Mouse (Mus musculus): ENCODE measurements around the gene Rbm4b. TPM values are rescaled to one million over a fixed set of nuclear protein-coding genes. Genes with fewer than 3 reads are reported as not detected.
"Not testable (repeated sequence)": the region's sequence is repeated elsewhere in the genome, so short reads cannot be mapped to it uniquely, and the experiment has no call there.

The Rbm4b gene
- total RNA-seq, 2 experiments from 2014 or later, result 10.8 to 14.9 TPM

DNA sequence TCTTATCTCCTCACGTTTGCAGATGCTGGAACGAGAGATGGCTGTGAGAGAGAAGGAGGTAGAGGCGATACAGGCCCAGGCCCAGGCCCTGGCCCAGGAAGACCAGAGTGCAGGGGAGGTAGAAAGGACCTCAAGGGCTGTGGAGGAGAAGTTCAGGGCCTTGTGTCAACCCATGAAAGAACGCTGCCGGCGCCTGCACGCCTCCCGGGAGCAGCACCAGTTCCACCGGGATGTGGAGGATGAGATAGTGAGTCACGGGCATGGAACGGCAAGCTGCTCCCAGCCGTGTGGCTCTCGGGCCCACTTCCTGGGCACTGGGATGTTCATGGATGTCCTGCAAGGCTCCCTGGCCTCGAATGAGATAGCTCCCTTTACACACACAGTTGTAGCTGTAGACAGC, 12.3 kb upstream of the Rbm4b start:
- no peak for ATAC-seq (ENCODE audit: poor library complexity, severe bottlenecking)

DNA sequence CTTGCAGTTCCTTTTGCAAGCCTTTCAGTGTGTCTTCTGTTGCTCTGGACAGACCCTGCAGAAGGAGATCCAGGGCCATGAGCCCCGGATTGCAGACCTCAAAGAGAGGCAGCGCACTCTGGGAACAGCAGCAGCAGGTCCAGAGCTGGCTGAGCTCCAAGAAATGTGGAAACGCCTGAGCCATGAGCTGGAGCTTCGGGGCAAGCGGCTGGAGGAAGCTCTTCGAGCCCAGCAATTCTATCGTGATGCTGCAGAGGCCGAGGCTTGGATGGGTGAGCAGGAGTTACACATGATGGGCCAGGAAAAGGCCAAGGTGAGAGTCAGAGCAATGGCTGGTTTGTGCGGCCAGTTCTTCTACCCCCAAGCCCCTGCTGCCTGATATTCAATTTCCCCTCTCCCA, 11.2 kb upstream of the Rbm4b start:
- no peak for ATAC-seq (ENCODE audit: poor library complexity, severe bottlenecking)

DNA sequence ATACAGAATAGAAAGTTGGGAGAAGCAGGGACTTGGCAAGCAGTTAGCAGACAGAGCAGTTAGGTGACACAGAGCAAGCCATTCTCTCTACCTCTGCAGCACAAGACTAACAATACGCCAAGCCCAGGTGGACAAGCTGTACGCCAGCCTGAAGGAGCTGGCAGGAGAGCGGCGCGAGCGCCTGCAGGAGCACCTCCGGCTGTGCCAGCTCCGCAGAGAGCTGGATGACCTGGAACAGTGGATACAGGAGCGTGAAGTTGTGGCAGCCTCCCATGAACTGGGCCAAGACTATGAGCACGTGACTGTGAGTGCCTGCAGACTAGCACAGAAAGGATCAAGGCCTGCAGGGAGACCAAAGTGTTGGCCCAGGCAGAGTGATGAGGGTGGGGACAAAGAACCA, 10.6 kb upstream of the Rbm4b start:
- ATAC-seq (ENCODE audit: poor library complexity, severe bottlenecking), result no peak

DNA sequence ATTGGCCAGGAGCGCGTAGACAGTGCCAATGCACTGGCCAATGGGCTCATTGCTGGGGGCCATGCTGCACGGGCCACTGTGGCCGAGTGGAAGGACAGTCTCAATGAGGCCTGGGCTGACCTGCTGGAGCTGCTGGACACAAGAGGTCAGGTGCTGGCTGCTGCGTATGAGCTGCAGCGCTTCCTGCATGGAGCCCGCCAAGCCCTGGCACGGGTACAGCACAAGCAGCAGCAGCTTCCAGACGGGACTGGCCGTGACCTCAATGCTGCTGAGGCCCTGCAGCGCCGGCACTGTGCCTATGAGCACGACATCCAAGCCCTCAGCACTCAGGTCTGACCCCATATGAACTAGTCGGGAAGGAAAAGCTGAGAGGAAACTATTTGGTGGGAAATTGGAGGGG, 9.7 kb upstream of the Rbm4b start:
- no peak for ATAC-seq (ENCODE audit: poor library complexity, severe bottlenecking)

DNA sequence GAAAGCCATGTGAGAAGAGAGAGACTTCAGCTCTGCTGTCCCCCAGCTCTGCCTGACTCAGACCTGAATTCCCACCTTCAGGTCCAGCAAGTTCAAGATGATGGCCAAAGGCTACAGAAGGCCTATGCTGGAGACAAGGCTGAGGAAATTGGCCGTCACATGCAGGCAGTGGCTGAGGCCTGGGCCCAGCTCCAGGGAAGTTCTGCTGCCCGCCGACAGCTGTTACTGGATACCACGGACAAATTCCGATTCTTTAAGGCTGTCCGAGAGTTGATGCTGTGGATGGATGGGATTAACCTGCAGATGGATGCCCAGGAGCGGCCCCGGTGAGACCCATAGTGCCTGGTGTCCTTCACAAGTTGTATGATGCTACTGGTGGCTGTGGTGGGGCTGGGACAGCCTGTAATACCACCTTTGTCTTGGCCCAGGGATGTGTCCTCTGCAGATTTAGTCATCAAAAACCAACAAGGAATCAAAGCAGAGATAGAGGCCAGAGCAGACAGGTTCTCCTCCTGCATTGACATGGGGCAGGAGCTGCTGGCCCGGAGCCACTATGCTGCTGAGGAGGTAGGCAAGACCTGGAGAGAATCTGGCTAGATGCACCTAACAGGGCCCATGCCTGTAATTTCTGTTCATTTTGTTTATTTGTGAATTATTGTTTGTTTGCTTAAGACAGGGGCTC, 8.5 kb upstream of the Rbm4b start:
- ATAC-seq (ENCODE audit: poor library complexity, severe bottlenecking), result no peak

DNA sequence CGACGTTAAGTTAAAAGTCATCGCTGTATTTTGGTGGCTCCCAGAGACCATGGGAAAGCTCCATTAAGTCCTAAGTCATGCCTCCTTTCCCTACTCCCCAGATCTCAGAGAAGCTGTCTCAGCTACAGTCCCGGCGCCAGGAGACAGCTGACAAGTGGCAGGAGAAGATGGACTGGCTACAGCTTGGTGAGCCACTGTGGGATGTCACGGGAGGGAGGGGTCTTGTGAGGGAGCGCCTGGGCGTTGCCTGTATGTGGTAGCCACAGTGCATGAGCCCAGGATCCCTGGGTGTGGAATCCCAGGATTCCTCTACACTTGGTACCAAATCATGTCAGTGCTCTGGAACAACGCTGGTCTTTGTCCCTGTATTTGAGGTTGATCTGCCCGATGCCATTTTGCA, 7.8 kb upstream of the Rbm4b start:
- no peak for ATAC-seq (ENCODE audit: poor library complexity, severe bottlenecking)

DNA sequence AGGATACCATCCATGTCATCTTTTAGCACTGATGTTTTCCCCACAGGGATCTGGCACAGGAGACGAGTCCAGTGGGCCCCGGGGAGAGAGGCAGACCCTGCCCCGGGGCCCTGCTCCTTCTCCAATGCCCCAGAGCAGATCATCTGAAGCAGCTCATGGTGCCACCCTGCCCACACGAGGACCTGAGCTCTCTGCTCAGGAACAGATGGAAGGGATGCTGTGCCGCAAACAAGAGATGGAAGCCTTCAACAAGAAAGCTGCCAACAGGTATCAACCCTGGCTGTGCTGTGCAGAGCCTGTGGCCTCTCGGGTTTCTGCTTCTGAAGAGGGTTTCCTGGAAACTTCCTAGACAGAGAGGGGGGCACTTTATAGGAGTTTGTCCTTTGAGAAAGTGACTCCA, 6.3 kb upstream of the Rbm4b start:
- ATAC-seq (ENCODE audit: poor library complexity, severe bottlenecking), result no peak

DNA sequence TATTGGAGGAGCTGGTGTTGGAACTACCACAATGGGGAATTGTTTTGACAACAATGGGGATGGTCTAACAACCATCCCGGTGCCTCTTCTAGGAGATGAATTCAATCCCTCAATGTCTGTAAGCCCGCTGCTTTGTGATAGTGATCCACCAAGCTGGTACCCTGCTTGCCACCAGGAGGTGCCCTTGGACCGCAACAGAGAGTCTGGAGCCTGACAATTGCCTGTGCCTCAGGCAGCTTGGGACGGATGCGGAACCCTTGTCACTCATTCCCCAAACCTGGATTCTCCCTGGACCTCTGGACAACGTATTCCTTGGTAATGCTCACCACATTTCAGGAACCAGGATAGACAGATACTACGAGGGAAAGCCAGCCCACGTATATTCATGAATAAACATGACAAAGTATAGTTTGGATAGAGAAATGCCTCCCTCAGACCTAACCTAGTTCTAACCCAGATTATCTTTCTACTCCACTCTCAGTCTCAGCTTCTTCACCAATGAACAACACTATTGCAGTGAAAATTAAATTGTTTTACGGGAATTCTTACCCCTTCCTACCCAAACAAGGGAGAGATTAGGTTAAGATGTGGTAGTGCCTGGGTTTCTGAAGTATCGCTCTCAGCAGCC, 618 bp upstream of the Rbm4b start:
- peak; percentile 84 for ATAC-seq (ENCODE audit: poor library complexity, severe bottlenecking)

DNA sequence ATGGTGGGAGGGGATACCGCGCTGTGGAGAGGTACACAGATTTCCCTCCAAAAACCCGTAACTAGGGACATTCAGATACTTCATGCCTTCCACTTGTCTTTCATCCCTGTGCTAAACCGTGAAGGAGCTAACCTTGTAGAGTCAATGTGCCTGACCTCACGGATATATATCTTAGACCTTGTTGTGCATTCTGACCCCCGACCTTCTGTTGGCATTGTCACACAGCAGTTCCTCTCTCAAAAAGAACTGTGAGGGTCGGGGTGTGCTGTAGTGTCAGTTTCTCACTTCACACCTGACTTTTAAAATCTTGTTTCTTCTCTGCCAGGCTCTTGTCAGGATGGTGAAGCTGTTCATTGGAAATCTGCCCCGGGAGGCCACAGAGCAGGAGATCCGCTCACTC, 624 bp downstream of the Rbm4b start:
- ATAC-seq (ENCODE audit: poor library complexity, severe bottlenecking), result no peak

DNA sequence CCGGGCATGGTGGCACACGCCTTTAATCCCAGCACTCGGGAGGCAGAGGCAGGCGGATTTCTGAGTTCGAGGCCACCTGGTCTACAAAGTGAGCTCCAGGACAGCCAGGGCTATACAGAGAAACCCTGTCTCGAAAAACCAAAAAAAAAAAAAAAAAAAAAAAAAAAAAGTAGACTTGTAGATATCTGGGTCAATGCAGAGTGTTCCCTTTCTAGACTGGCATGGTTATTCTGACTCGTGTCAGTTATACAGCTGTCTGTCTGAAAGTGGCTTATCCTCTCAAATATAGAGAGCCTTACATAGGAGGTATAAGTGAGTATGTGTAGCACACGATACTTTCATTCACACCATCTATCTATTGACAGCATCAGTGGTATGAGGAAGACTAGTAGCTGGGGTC, 4.2 kb downstream of the Rbm4b start:
- not testable (repeated sequence) for ATAC-seq (ENCODE audit: poor library complexity, severe bottlenecking)

DNA sequence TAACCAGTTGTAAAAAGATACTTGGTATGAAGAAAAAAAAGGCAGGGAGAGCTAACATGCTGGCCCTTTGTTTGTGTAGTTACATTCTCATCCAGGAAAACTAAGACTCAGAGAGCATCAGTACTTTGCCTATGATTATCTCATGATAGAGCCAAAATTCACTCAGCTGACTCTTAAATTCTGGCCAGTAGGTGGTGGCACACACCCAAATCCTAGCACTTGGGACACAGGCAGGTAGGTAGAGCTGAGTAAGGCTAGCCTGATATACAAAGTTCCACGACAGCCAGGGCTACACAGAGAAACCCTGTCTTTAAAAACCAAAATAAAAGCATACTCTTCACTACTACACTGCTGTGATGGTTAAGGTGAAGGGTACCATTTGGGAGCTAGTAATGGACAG, 6.6 kb downstream of the Rbm4b start:
- no peak for ATAC-seq (ENCODE audit: poor library complexity, severe bottlenecking)

DNA sequence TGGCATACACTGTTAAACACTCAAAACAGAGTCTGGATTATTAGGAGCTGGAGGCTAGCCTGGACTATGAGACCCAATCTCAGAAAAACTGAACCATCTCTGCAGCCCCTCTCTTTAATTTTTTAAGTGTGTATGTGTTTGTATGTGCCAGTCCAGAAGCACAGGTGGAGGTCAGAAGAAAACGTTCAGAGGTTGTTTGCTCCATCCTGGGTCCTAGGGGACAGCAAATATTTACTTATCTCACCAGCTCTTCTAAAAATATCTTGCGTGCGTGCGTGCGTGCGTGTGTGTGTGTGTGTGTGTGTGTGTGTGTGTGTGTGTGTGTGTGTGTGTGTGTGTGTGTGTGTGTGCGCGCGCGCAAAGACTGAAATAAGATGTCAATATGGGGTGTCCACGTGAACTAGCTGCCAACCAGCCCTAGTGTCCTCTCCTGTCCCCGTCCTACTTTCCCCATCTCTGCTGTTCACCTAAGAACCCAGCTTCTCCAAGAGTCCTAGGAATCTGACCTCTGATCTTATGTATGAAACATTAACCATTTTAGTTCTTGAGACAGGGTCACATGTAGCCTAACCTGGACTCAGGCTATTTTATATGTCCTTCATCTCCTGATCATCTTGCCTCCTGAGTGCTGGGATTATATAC, 11.3 kb downstream of the Rbm4b start:
- no peak for ATAC-seq (ENCODE audit: poor library complexity, severe bottlenecking)

DNA sequence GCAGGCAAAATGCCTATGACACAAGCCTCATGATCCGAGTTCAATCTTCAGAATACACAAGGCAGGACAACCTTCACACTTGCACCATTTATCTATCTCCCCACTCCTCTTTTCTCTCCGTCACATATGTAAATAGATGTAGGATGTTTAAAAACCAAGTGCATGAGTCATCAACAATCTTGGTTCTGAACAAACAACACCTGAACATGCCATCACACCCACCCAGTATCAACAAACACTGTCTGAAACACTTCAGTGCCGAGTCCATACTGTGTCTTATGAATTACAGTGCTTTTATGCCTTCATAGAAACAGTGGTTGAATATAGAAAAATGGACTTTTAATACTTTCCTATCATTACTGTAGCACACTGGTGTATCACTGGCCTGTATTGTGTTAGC, 16.5 kb downstream of the Rbm4b start:
- ATAC-seq (ENCODE audit: poor library complexity, severe bottlenecking), result no peak

DNA sequence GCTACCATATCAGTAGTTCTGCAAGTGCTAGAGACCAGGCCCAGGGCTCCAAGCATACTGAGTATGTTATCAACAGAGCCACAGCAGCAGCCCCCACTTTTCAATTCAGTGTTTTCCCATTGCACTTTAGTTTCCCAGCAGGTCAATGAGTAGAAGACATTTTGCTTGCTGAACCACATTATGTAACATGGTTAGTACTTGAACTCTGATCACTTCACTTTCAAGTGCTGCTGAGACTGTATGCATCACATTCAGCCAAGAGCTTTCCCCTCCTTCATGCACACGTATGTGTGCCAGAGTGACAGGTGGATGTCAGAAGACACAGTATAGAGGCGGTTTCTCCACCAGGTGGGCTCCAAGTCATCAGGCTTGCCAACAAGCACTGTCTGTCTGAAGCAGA, 26.6 kb downstream of the Rbm4b start:
- ATAC-seq (ENCODE audit: poor library complexity, severe bottlenecking), result no peak

DNA sequence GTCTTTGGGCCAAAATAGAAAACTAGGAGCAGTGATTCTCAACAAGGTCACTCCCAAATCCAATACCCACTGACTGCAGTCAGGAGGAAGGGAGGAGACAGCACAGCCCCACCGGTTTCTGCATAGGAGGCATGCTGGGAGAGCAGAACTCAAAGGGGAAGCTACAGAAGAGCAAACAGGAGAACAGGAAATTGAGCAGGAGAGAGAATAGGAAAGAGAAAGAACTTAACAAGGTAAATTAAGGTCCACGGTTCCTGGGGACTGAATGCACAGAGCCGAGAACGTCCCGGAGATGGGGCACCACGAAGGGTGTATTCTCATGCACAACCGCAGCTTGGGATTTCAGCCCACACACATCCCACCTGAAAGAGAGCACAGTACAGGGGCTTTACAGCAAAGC, 28.9 kb downstream of the Rbm4b start:
- ATAC-seq (ENCODE audit: poor library complexity, severe bottlenecking), result no peak

DNA sequence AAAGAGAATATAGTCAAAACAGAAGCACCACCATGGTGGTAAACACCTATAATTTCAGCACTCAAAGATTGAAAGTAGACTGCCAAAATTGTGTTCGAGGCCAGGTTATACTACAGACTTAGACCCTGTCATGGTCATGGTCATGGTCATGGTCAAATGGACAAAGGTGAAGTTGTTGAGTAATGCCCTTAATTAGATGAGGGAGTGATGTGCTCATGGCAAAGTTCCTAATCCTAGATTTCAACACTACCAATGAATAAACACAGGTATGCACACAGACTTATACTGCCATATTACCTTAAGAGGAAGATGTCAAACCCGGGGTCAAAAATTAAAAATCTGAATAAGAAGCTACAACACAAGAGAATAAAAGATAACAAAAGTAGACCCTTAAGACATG, 30.0 kb downstream of the Rbm4b start:
- no peak for ATAC-seq (ENCODE audit: poor library complexity, severe bottlenecking)

DNA sequence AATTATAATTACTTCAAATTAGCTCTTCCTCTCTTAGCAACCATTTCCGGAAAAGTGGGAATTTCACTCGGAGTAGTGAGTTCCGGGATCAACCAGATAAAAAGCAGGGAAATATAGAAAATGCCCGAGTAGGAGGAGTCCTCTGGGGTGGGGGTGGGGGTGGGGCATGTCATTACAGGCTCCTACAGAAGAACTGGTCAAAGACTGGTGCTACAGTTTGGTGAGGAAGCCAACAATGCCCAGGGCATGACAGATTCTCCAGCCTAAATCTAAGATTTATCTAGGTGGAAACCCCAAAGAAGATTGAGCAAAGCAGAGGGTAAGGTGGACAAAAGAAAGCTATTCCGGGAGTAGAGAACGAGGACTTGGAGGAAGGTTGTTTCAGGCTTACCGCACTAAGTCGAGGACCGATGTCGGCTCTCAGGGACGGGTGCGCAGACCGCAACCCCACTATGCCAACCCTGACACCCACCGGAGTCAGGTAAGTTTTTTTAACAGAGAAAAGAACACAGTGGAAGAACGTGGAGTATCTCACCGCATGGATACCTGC, 37.1 kb downstream of the Rbm4b start:
- no peak for ATAC-seq (ENCODE audit: poor library complexity, severe bottlenecking)

DNA sequence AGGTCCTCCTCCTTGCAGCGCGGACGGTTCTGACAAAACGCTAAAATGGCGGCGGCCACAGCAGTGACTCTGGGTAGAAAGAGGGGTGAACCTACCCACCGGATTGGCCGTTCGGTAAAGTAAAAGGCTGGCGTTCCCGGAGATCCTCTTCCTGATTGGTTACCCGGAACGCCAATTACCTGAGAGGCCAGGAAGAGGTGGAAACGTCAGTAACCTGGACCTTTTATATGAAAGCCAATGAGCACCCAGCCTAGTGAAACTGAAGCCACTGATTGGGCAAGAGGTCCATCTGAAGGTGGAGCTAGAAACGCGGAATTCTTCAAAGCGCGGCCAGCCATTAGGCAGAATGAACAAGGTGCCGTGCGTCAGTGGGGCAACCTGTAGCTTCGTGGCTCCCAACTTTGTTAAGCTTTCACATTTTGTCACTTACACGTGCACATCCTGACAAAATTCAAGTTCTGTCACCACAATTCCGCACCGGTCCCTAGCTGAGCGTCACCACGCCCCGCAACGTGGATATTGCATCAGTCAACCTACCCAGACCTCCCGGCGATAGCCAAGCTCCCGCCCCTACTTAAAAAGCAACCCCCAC, 37.6 kb downstream of the Rbm4b start, which contains the start of gene Rbm4:
Rbm4 (minus strand) TSS at position 71 of the 592 bp plus-strand sequence.
- peak; percentile 99 for ATAC-seq (ENCODE audit: poor library complexity, severe bottlenecking)

DNA sequence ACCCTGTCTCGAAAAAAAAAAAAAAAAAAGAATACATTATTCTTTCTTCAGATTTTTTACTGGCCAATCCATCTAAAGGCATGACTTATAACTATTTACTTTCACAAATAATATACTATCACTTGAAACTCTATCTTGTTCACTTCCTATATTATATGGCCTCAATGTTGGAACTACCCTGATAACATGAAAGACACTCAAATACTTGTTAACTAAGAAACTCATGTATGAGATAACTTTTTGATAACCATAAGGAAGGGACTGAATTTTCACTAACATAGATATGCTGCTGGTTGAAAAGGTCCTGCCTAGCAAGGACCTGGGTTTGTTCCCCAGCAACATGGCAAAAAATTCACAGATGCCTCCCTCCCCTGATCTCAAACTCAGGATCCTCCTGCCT, 39.6 kb downstream of the Rbm4b start:
- no peak for ATAC-seq (ENCODE audit: poor library complexity, severe bottlenecking)

DNA sequence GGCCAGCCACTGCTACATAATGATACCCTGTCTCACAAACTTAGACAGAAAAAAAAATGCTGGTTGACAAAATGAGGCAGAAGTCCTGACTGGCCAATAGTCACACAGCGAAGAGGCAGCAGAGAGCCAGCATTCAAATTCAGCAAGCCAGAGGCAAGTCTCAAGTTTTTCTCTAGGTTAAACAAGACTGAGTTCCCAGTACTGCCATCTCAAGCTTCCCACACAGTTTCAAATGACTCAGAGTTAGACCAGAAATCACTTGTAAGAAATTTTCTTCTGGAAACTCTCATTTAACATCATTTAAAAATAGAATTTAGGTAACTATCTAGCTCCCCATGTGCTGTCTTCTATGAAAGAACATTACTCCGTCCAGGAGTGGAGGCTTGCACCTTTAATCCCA, 41.5 kb downstream of the Rbm4b start:
- ATAC-seq (ENCODE audit: poor library complexity, severe bottlenecking), result no peak

DNA sequence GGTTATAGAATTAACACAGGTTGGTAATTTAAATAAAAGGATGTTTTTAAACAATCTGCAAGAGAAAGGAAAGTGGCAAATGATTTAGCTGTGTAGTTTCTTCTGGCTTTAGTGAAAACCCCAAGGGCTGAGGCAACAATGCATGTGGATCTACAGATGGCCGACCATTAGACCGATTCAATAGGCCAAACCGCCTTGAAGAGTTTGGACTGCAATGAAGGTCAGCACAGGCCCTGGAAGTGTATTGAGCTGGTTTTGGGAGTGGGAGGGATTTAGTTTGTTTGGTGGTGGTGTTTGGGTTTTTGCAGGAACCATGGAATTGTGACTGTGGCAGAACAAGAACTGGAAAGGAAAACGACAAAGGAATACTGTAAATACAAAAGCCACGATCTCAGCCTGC, 42.8 kb downstream of the Rbm4b start:
- no peak for ATAC-seq (ENCODE audit: poor library complexity, severe bottlenecking)

DNA sequence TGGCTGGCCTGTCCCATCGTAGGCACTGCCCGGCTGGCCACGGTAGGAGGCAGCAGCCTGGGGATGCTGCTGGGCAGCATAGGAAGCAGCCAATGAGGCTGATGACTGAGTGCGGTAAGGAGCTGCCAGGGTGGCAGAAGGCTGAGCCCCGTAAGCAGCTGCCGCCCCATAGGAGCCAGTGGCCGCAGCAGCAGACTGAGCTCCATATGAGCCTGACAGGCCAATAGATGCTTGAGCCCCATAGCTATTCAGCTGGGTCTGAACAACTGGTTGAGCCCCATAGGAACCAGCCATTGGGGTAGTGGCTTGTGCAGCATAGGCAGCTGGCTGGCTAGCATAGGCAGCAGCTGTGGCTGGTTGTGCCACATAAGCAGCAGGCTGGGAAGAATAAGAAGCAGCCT, 46.4 kb downstream of the Rbm4b start:
- no peak for ATAC-seq (ENCODE audit: poor library complexity, severe bottlenecking)
